Mouse (Mus musculus) heart, embryonic 16.5 days (tissue): ENCODE results near the gene Sec24d. TPM values are rescaled to one million over a fixed set of nuclear protein-coding genes. Genes with fewer than 3 reads are reported as not detected.

Experiments used
- ATAC-seq: fragments of 200-750 bp; cut with Nextera tagmentation; replicated peaks from 2 replicates; pipeline ENCODE4 v1.8.0; 2017; ENCODE audit warnings: moderate number of reproducible peaks; ENCODE audit not compliant: insufficient read depth, low FRiP score; ENCODE audit errors: extremely low read depth
- H3K27ac ChIP-seq: fragments of 300-500 bp; sonication (generic); 2 replicates; pipeline ENCODE4 v1.5.1; 2014; ENCODE audit warnings: mild to moderate bottlenecking, low read length, control low read depth, moderate library complexity
- H3K27me3 ChIP-seq: fragments of 300-500 bp; sonication (generic); 2 replicates; pipeline ENCODE4 v1.6.1; 2014; ENCODE audit warnings: low read length, mixed read lengths; ENCODE audit not compliant: control insufficient read depth, insufficient read depth
- H3K36me3 ChIP-seq: fragments of 300-500 bp; sonication (generic); 2 replicates; pipeline ENCODE4 v1.6.1; 2014; ENCODE audit not compliant: control insufficient read depth, insufficient read depth
- H3K4me1 ChIP-seq: fragments of 300-500 bp; sonication (generic); 2 replicates; pipeline ENCODE4 v1.6.1; 2014; ENCODE audit warnings: low read length, mixed read lengths; ENCODE audit not compliant: control insufficient read depth, insufficient read depth
- H3K4me2 ChIP-seq: fragments of 300-500 bp; sonication (generic); 2 replicates; pipeline ENCODE4 v1.6.1; 2014; ENCODE audit warnings: low read depth, mild to moderate bottlenecking, control low read depth, low read length
- H3K4me3 ChIP-seq: fragments of 300-500 bp; sonication (generic); 2 replicates; pipeline ENCODE4 v1.5.1; 2014; ENCODE audit warnings: mild to moderate bottlenecking, control low read depth, low read length
- H3K9ac ChIP-seq: fragments of 300-500 bp; sonication (generic); 2 replicates; pipeline ENCODE4 v1.6.1; 2014; ENCODE audit warnings: low read length, control low read depth
- H3K9me3 ChIP-seq: fragments of 300-500 bp; sonication (generic); replicated peaks from 2 replicates; pipeline ENCODE4 v1.6.1; 2016; ENCODE audit warnings: low read length; ENCODE audit not compliant: control insufficient read depth
- whole genome bisulfite sequencing: fragments of 180-500 bp; shearing (Covaris S2); extraction: QIAGEN DNeasy Blood & Tissue Kit; methylation state at CpG from one replicate; pipeline ENCODE4 v1.1.7; 2014; 5-methylcytosine and 5-hydroxymethylcytosine counted together
- polyA plus RNA-seq: library from polyadenylated mRNA; unstranded; fragments of >200 nt; fragmentation: Nextera tagmentation; extraction: Ambion mirVana; gene quantifications from 2 replicates; pipeline ENCODE4 v1.2.1, GENCODE M21; 2015

Sec24d gene
- polyA plus RNA-seq, 1 experiment from 2014 or later = 66.3 TPM

- ATAC-seq = peak; percentile 61; the same call in 1 of the 2 replicates
- H3K9me3 ChIP-seq = no peaks in the 10 kb centered on the region
- peaks cover 8% of the 10 kb centered on the region for H3K36me3 ChIP-seq
- 31% methylated on average over 4 of the region's 4 CpGs for WGBS
- no peaks in the 10 kb centered on the region for H3K27me3 ChIP-seq
- H3K4me3 ChIP-seq = no peak overlapping the region
- peak overlapping the region; percentile 82 for H3K27ac ChIP-seq
- H3K4me1 ChIP-seq = peaks cover 33% of the 10 kb centered on the region
- H3K9ac ChIP-seq = peak overlapping the region; percentile 8; the same call in 1 of the 2 replicates
- peak overlapping the region; percentile 58 for H3K4me2 ChIP-seq
Measured at GRCm38 (mm10) chr3:123324326-123324725, 57.1 kb downstream of the Sec24d start.

GRCm38 (mm10) chr3:123329251-123329650, 62.0 kb downstream of the Sec24d start:
- H3K4me1 ChIP-seq = peaks cover 40% of the 10 kb centered on the region
- ATAC-seq = peak; percentile 50
- WGBS = 34% methylated on average over 6 of the region's 6 CpGs
- H3K4me2 ChIP-seq = no peak overlapping the region
- peak overlapping the region; percentile 62 for H3K27ac ChIP-seq
- H3K9ac ChIP-seq = no peak overlapping the region
- peaks cover 16% of the 10 kb centered on the region for H3K36me3 ChIP-seq
- no peaks in the 10 kb centered on the region for H3K27me3 ChIP-seq
- H3K9me3 ChIP-seq = no peaks in the 10 kb centered on the region
- no peak overlapping the region for H3K4me3 ChIP-seq

- peaks cover 16% of the 10 kb centered on the region for H3K36me3 ChIP-seq
- ATAC-seq = no peak
- H3K27me3 ChIP-seq = no peaks in the 10 kb centered on the region
- WGBS = 53% methylated on average over 4 of the region's 4 CpGs
- peaks cover 40% of the 10 kb centered on the region for H3K4me1 ChIP-seq
- no peak overlapping the region for H3K4me3 ChIP-seq
- no peaks in the 10 kb centered on the region for H3K9me3 ChIP-seq
- H3K27ac ChIP-seq = no peak overlapping the region
- H3K4me2 ChIP-seq = no peak overlapping the region
- no peak overlapping the region for H3K9ac ChIP-seq
Measured at GRCm38 (mm10) chr3:123330221-123330620, 63.0 kb downstream of the Sec24d start.

- peaks cover 39% of the 10 kb centered on the region for H3K4me1 ChIP-seq
Measured at GRCm38 (mm10) chr3:123332330-123333054, 65.2 kb downstream of the Sec24d start.

GRCm38 (mm10) chr3:123333055-123333424, 65.8 kb downstream of the Sec24d start:
- no peak overlapping the region for H3K4me2 ChIP-seq
- no peak overlapping the region for H3K9ac ChIP-seq
- no peak overlapping the region for H3K4me3 ChIP-seq
- H3K36me3 ChIP-seq = peaks cover 15% of the 10 kb centered on the region
- 18% methylated on average over 4 of the region's 4 CpGs for WGBS
- ATAC-seq = no peak
- no peaks in the 10 kb centered on the region for H3K27me3 ChIP-seq
- peaks cover 39% of the 10 kb centered on the region for H3K4me1 ChIP-seq
- peak overlapping the region; percentile 29; the same call in 1 of the 2 replicates for H3K27ac ChIP-seq
- no peaks in the 10 kb centered on the region for H3K9me3 ChIP-seq

More at GRCm38 (mm10) chr3:123332330-123333054, 65.2 kb downstream of the Sec24d start:
- 72% methylated on average over 2 of the region's 2 CpGs for WGBS
- ATAC-seq = no peak
- peaks cover 15% of the 10 kb centered on the region for H3K36me3 ChIP-seq
- H3K4me2 ChIP-seq = no peak overlapping the region
- no peaks in the 10 kb centered on the region for H3K27me3 ChIP-seq
- peak overlapping the region; percentile 29; the same call in 1 of the 2 replicates for H3K27ac ChIP-seq
- no peaks in the 10 kb centered on the region for H3K9me3 ChIP-seq
- no peak overlapping the region for H3K9ac ChIP-seq
- no peak overlapping the region for H3K4me3 ChIP-seq

- ATAC-seq = 0 out of 2 replicates have a peak, but pooled peaks have one; percentile 19
- Histone ChIP-seq H3K4me1 (peaks cover 29% of the 10 kb centered on the region), H3K27ac (peak overlapping the region; percentile 70), H3K4me3 (no peak overlapping the region), H3K9me3 (no peaks in the 10 kb centered on the region), H3K27me3 (no peaks in the 10 kb centered on the region), H3K36me3 (peaks cover 26% of the 10 kb centered on the region), H3K4me2 (no peak overlapping the region), H3K9ac (no peak overlapping the region)
- WGBS = 29% methylated on average over 7 of the region's 7 CpGs
Measured at GRCm38 (mm10) chr3:123334947-123335346, 67.7 kb downstream of the Sec24d start.

- H3K36me3 ChIP-seq = peaks cover 27% of the 10 kb centered on the region
- 20% methylated on average over 3 of the region's 3 CpGs for WGBS
- H3K9ac ChIP-seq = no peak overlapping the region
- no peaks in the 10 kb centered on the region for H3K27me3 ChIP-seq
- no peaks in the 10 kb centered on the region for H3K9me3 ChIP-seq
- peaks cover 29% of the 10 kb centered on the region for H3K4me1 ChIP-seq
- H3K4me3 ChIP-seq = no peak overlapping the region
- H3K4me2 ChIP-seq = no peak overlapping the region
- ATAC-seq = 0 out of 2 replicates have a peak, but pooled peaks have one; percentile 35
- H3K27ac ChIP-seq = no peak overlapping the region
Measured at GRCm38 (mm10) chr3:123335480-123335879, 68.2 kb downstream of the Sec24d start.

GRCm38 (mm10) chr3:123336455-123336854, 69.2 kb downstream of the Sec24d start:
- Histone ChIP-seq H3K9me3 (no peaks in the 10 kb centered on the region), H3K4me3 (no peak overlapping the region), H3K9ac (no peak overlapping the region), H3K4me2 (no peak overlapping the region), H3K27me3 (no peaks in the 10 kb centered on the region), H3K27ac (no peak overlapping the region), H3K4me1 (peaks cover 29% of the 10 kb centered on the region), H3K36me3 (peaks cover 27% of the 10 kb centered on the region)
- WGBS = 77% methylated on average over 7 of the region's 7 CpGs
- no peak for ATAC-seq

GRCm38 (mm10) chr3:123336951-123337350, 69.7 kb downstream of the Sec24d start:
- Histone ChIP-seq H3K27ac (no peak overlapping the region), H3K4me2 (no peak overlapping the region), H3K4me1 (peaks cover 29% of the 10 kb centered on the region), H3K36me3 (peaks cover 27% of the 10 kb centered on the region), H3K27me3 (no peaks in the 10 kb centered on the region), H3K9ac (no peak overlapping the region), H3K4me3 (no peak overlapping the region), H3K9me3 (no peaks in the 10 kb centered on the region)
- whole genome bisulfite sequencing = 81% methylated on average over 5 of the region's 5 CpGs
- ATAC-seq = no peak
